Mouse (Mus musculus) G1E-ER4 (cell line): Measurements from ENCODE around the gene Mbd5. TPM values are rescaled to one million over a fixed set of nuclear protein-coding genes. Genes with fewer than 3 reads are reported as not detected.

Experiments used
- GATA1 ChIP-seq: IDR thresholded peaks from one replicate; pipeline ENCODE4 v1.8.0; 2012; ENCODE audit warnings: low read length, inconsistent platforms
- polyA plus RNA-seq: library from polyadenylated mRNA; stranded (reverse); fragments of >175 nt; gene quantifications from 2 replicates; pipeline ENCODE4 v1.2.3, GENCODE M21; 2012

Gene Mbd5
- polyA plus RNA-seq, 1 experiment = 0.49 TPM

- no peak for TF ChIP-seq GATA1
Measured at GRCm38 (mm10) chr2:49108906-49109305, 159.6 kb downstream of the Mbd5 start.

GRCm38 (mm10) chr2:49119875-49120274 lies 170.6 kb downstream of the Mbd5 start:
- TF ChIP-seq GATA1 = no peak

GRCm38 (mm10) chr2:49121603-49122002 lies 172.3 kb downstream of the Mbd5 start:
- no peak for TF ChIP-seq GATA1

- TF ChIP-seq GATA1 = no peak
Measured at GRCm38 (mm10) chr2:49142186-49142585, 192.9 kb downstream of the Mbd5 start.

- TF ChIP-seq GATA1 = no peak
Measured at GRCm38 (mm10) chr2:49153649-49154048, 204.3 kb downstream of the Mbd5 start.

- no peak for TF ChIP-seq GATA1
Measured at GRCm38 (mm10) chr2:49160232-49160947, 211.1 kb downstream of the Mbd5 start.

GRCm38 (mm10) chr2:49169766-49170165 lies 220.5 kb downstream of the Mbd5 start:
- no peak for TF ChIP-seq GATA1

- no peak for TF ChIP-seq GATA1
Measured at GRCm38 (mm10) chr2:49177015-49177414, 227.7 kb downstream of the Mbd5 start.

- no peak for TF ChIP-seq GATA1
Measured at GRCm38 (mm10) chr2:49190984-49191383, 241.7 kb downstream of the Mbd5 start.

- TF ChIP-seq GATA1 = no peak
Measured at GRCm38 (mm10) chr2:49191695-49192094, 242.4 kb downstream of the Mbd5 start.

GRCm38 (mm10) chr2:49204081-49204480 lies 254.8 kb downstream of the Mbd5 start:
- TF ChIP-seq GATA1 = no peak

- no peak for TF ChIP-seq GATA1
Measured at GRCm38 (mm10) chr2:49209349-49209748, 260.0 kb downstream of the Mbd5 start.

- TF ChIP-seq GATA1 = no peak
Measured at GRCm38 (mm10) chr2:49210408-49210807, 261.1 kb downstream of the Mbd5 start.

GRCm38 (mm10) chr2:49229725-49230124 lies 280.4 kb downstream of the Mbd5 start:
- TF ChIP-seq GATA1 = no peak

GRCm38 (mm10) chr2:49234064-49234463 lies 284.8 kb downstream of the Mbd5 start:
- no peak for TF ChIP-seq GATA1

GRCm38 (mm10) chr2:49241715-49242114 lies 292.4 kb downstream of the Mbd5 start:
- TF ChIP-seq GATA1 = no peak

- TF ChIP-seq GATA1 = no peak
Measured at GRCm38 (mm10) chr2:49264092-49264491, 314.8 kb downstream of the Mbd5 start.
